Mouse (Mus musculus) limb, embryonic 10.5 days (tissue): ENCODE measurements around the gene Wdr72. TPM values are rescaled to one million over a fixed set of nuclear protein-coding genes. Genes with fewer than 3 reads are reported as not detected.

Experiments
- DNase-seq: peaks from one replicate; pipeline ENCODE4 v3.0.0-alpha.2; 2017; ENCODE audit warnings: low spot score
- H3K27ac ChIP-seq: fragments of 300-500 bp; sonication (generic); 2 replicates; pipeline ENCODE4 v1.5.1; 2016; ENCODE audit warnings: mild to moderate bottlenecking
- H3K27me3 ChIP-seq: fragments of 300-500 bp; sonication (generic); 2 replicates; pipeline ENCODE4 v1.6.1; 2016; ENCODE audit warnings: low read depth, mild to moderate bottlenecking; ENCODE audit not compliant: poor library complexity, severe bottlenecking
- H3K36me3 ChIP-seq: fragments of 300-500 bp; sonication (generic); 2 replicates; pipeline ENCODE4 v1.6.1; 2016; ENCODE audit warnings: mild to moderate bottlenecking, moderate library complexity
- H3K4me1 ChIP-seq: fragments of 300-500 bp; sonication (generic); 2 replicates; pipeline ENCODE4 v1.6.1; 2016
- H3K4me3 ChIP-seq: fragments of 300-500 bp; sonication (generic); 2 replicates; pipeline ENCODE4 v1.5.1; 2016; ENCODE audit warnings: mild to moderate bottlenecking, moderate library complexity
- H3K9me3 ChIP-seq: fragments of 300-500 bp; sonication (generic); replicated peaks from 2 replicates; pipeline ENCODE4 v1.6.1; 2016; ENCODE audit warnings: mild to moderate bottlenecking
- WGBS: fragments of 180-500 bp; shearing (Covaris S2); methylation state at CpG from one replicate; pipeline ENCODE4 v1.1.7; 2016; 5-methylcytosine and 5-hydroxymethylcytosine counted together
- polyA plus RNA-seq: library from polyadenylated mRNA; unstranded; fragments of >200 nt; fragmentation: Nextera tagmentation; extraction: Ambion mirVana; gene quantifications from 2 replicates; pipeline ENCODE4 v1.2.1, GENCODE M21; 2016

Gene Wdr72
- polyA plus RNA-seq, 1 experiment from 2014 or later: 0.36 TPM

GRCm38 (mm10) chr9:74258389-74258788, 148.2 kb downstream of the Wdr72 start:
- Histone ChIP-seq H3K27ac (no peak overlapping the region), H3K4me1 (peaks cover 6% of the 10 kb centered on the region), H3K36me3 (no peaks in the 10 kb centered on the region), H3K27me3 (no peaks in the 10 kb centered on the region), H3K9me3 (no peaks in the 10 kb centered on the region), H3K4me3 (no peak overlapping the region)
- 66% methylated on average over 4 of the region's 4 CpGs for WGBS
- no peak for DNase-seq

- Histone ChIP-seq H3K4me3 (no peak overlapping the region), H3K36me3 (no peaks in the 10 kb centered on the region), H3K4me1 (0 out of 2 replicates have a peak, but pooled peaks cover 4% of the 10 kb centered on the region), H3K27ac (no peak overlapping the region), H3K27me3 (no peaks in the 10 kb centered on the region), H3K9me3 (no peaks in the 10 kb centered on the region)
- DNase-seq: no peak
- 65% methylated on average over 14 of the region's 14 CpGs for WGBS
These were observed 167.7 kb downstream of the Wdr72 start for GRCm38 (mm10) chr9:74277752-74278385.

GRCm38 (mm10) chr9:74282072-74282471, 171.9 kb downstream of the Wdr72 start:
- Histone ChIP-seq H3K4me1 (0 out of 2 replicates have a peak, but pooled peaks cover 4% of the 10 kb centered on the region), H3K36me3 (no peaks in the 10 kb centered on the region), H3K27me3 (no peaks in the 10 kb centered on the region), H3K27ac (no peak overlapping the region), H3K4me3 (no peak overlapping the region), H3K9me3 (no peaks in the 10 kb centered on the region)
- WGBS: 45% methylated on average over 3 of the region's 3 CpGs
- no peak for DNase-seq

- H3K9me3 ChIP-seq: no peaks in the 10 kb centered on the region
- DNase-seq: no peak
- WGBS: 67% methylated on average over 2 of the region's 2 CpGs
- H3K36me3 ChIP-seq: no peaks in the 10 kb centered on the region
- no peak overlapping the region for H3K4me3 ChIP-seq
- H3K27ac ChIP-seq: no peak overlapping the region
- H3K27me3 ChIP-seq: no peaks in the 10 kb centered on the region
- no peaks in the 10 kb centered on the region for H3K4me1 ChIP-seq
These were observed 176.1 kb downstream of the Wdr72 start for GRCm38 (mm10) chr9:74286210-74286609.

- Histone ChIP-seq H3K4me1 (no peaks in the 10 kb centered on the region), H3K27ac (no peak overlapping the region), H3K27me3 (no peaks in the 10 kb centered on the region), H3K36me3 (no peaks in the 10 kb centered on the region), H3K9me3 (no peaks in the 10 kb centered on the region), H3K4me3 (no peak overlapping the region)
- no peak for DNase-seq
- WGBS: 93% methylated on average over 3 of the region's 3 CpGs
These were observed 184.3 kb downstream of the Wdr72 start for GRCm38 (mm10) chr9:74294479-74294878.

- no peak for DNase-seq
- no peaks in the 10 kb centered on the region for H3K4me1 ChIP-seq
- no peak overlapping the region for H3K27ac ChIP-seq
- no peak overlapping the region for H3K4me3 ChIP-seq
- H3K9me3 ChIP-seq: no peaks in the 10 kb centered on the region
- WGBS: 92% methylated on average over 1 of the region's 1 CpGs
- H3K36me3 ChIP-seq: no peaks in the 10 kb centered on the region
- H3K27me3 ChIP-seq: no peaks in the 10 kb centered on the region
These were observed 208.6 kb downstream of the Wdr72 start for GRCm38 (mm10) chr9:74318771-74319170.

GRCm38 (mm10) chr9:74324089-74324924, 214.2 kb downstream of the Wdr72 start:
- no peaks in the 10 kb centered on the region for H3K9me3 ChIP-seq
- no peaks in the 10 kb centered on the region for H3K4me1 ChIP-seq
- no peak for DNase-seq
- H3K36me3 ChIP-seq: no peaks in the 10 kb centered on the region
- no peak overlapping the region for H3K27ac ChIP-seq
- H3K4me3 ChIP-seq: no peak overlapping the region
- 84% methylated on average over 11 of the region's 11 CpGs for WGBS
- H3K27me3 ChIP-seq: no peaks in the 10 kb centered on the region

GRCm38 (mm10) chr9:74324925-74325295, 214.8 kb downstream of the Wdr72 start:
- Histone ChIP-seq H3K4me1 (no peaks in the 10 kb centered on the region), H3K27me3 (no peaks in the 10 kb centered on the region), H3K9me3 (no peaks in the 10 kb centered on the region), H3K36me3 (no peaks in the 10 kb centered on the region), H3K4me3 (no peak overlapping the region), H3K27ac (no peak overlapping the region)
- no peak for DNase-seq
- 91% methylated on average over 3 of the region's 3 CpGs for WGBS

- Histone ChIP-seq H3K36me3 (no peaks in the 10 kb centered on the region), H3K9me3 (no peaks in the 10 kb centered on the region), H3K4me1 (peaks cover 2% of the 10 kb centered on the region), H3K4me3 (no peak overlapping the region), H3K27ac (no peak overlapping the region), H3K27me3 (no peaks in the 10 kb centered on the region)
- DNase-seq: no peak
- 81% methylated on average over 1 of the region's 1 CpGs for WGBS
These were observed 215.8 kb downstream of the Wdr72 start for GRCm38 (mm10) chr9:74325981-74326380.

- H3K36me3 ChIP-seq: no peaks in the 10 kb centered on the region
- peaks cover 6% of the 10 kb centered on the region for H3K4me1 ChIP-seq
- no peaks in the 10 kb centered on the region for H3K27me3 ChIP-seq
- H3K27ac ChIP-seq: no peak overlapping the region
- no peaks in the 10 kb centered on the region for H3K9me3 ChIP-seq
- 68% methylated on average over 5 of the region's 5 CpGs for WGBS
- H3K4me3 ChIP-seq: no peak overlapping the region
- no peak for DNase-seq
These were observed 218.7 kb downstream of the Wdr72 start for GRCm38 (mm10) chr9:74328821-74329220.

- Histone ChIP-seq H3K27ac (no peak overlapping the region), H3K36me3 (no peaks in the 10 kb centered on the region), H3K27me3 (no peaks in the 10 kb centered on the region), H3K9me3 (no peaks in the 10 kb centered on the region), H3K4me1 (peaks cover 6% of the 10 kb centered on the region), H3K4me3 (no peak overlapping the region)
- WGBS: 48% methylated on average over 9 of the region's 9 CpGs
- no peak for DNase-seq
These were observed 220.7 kb downstream of the Wdr72 start for GRCm38 (mm10) chr9:74330706-74331495.

- Histone ChIP-seq H3K27ac (no peak overlapping the region), H3K9me3 (no peaks in the 10 kb centered on the region), H3K36me3 (no peaks in the 10 kb centered on the region), H3K27me3 (no peaks in the 10 kb centered on the region), H3K4me3 (no peak overlapping the region), H3K4me1 (peaks cover 6% of the 10 kb centered on the region)
- no peak for DNase-seq
- WGBS: 86% methylated on average over 3 of the region's 3 CpGs
These were observed 222.2 kb downstream of the Wdr72 start for GRCm38 (mm10) chr9:74332321-74332720.
